Mouse (Mus musculus) v-Abl transformed pro-B cells (cell line): ENCODE measurements around the gene Jmjd8.

Experiments used
- in situ Hi-C, 2 experiments: fragments of 400-800 bp; cut with MboI; formaldehyde crosslinking; loops; one replicate each; pipeline ENCODE4 v1.15.1; 2025; ENCODE audit not compliant: unreplicated experiment in 2 of 2

Jmjd8 gene

GRCm38 (mm10) chr17:25831451-25832281 lies 3.0 kb downstream of the Jmjd8 start:
- in situ Hi-C loops, result no loop called here

GRCm38 (mm10) chr17:25832436-25833290 lies 4.0 kb downstream of the Jmjd8 start:
- in situ Hi-C loops, result no loop called here

- in situ Hi-C loops, result no loop called here
Measured at GRCm38 (mm10) chr17:25833291-25833663, 4.6 kb downstream of the Jmjd8 start, which contains the start of gene Stub1. Stub1 (minus strand) TSS chr17:25833404.

GRCm38 (mm10) chr17:25833961-25834594 lies 5.4 kb downstream of the Jmjd8 start:
- in situ Hi-C loops, result no loop called here

- in situ Hi-C loops, result loop anchor here in 1 of 2 experiments (5.0 kb wide), 1 partner anchor 38 kb away; no protein-coding TSS in a partner anchor
Measured at GRCm38 (mm10) chr17:25834595-25835222, 6.0 kb downstream of the Jmjd8 start.

GRCm38 (mm10) chr17:25835301-25835700 lies 6.6 kb downstream of the Jmjd8 start:
- in situ Hi-C loops, result loop anchor here in 1 of 2 experiments (5.0 kb wide), 1 partner anchor 37 kb away; no protein-coding TSS in a partner anchor

- in situ Hi-C loops, result loop anchor here in 1 of 2 experiments (5.0 kb wide), 1 partner anchor 36 kb away; no protein-coding TSS in a partner anchor
Measured at GRCm38 (mm10) chr17:25835816-25836215, 7.1 kb downstream of the Jmjd8 start.

- in situ Hi-C loops, result loop anchor here in 1 of 2 experiments (5.0 kb wide), 1 partner anchor 36 kb away; no protein-coding TSS in a partner anchor
Measured at GRCm38 (mm10) chr17:25836397-25837075, 7.9 kb downstream of the Jmjd8 start.

GRCm38 (mm10) chr17:25837076-25837410 lies 8.4 kb downstream of the Jmjd8 start, which contains the start of gene Rhbdl1:
Rhbdl1 (minus strand) TSS chr17:25837295.
- in situ Hi-C loops, result loop anchor here in 1 of 2 experiments (5.0 kb wide), 1 partner anchor 35 kb away; no protein-coding TSS in a partner anchor

GRCm38 (mm10) chr17:25837533-25837932 lies 8.9 kb downstream of the Jmjd8 start:
- in situ Hi-C loops, result loop anchor here in 1 of 2 experiments (5.0 kb wide), 1 partner anchor 35 kb away; no protein-coding TSS in a partner anchor

GRCm38 (mm10) chr17:25838904-25839303 lies 10.2 kb downstream of the Jmjd8 start:
- in situ Hi-C loops, result loop anchor here in 1 of 2 experiments (5.0 kb wide), 1 partner anchor 33 kb away; no protein-coding TSS in a partner anchor

- in situ Hi-C loops, result loop anchor here in 1 of 2 experiments (5.0 kb wide), 1 partner anchor 33 kb away; no protein-coding TSS in a partner anchor
Measured at GRCm38 (mm10) chr17:25839455-25840235, 11.0 kb downstream of the Jmjd8 start.

GRCm38 (mm10) chr17:25840519-25840918 lies 11.9 kb downstream of the Jmjd8 start:
- in situ Hi-C loops, result no loop called here

- in situ Hi-C loops, result no loop called here
Measured at GRCm38 (mm10) chr17:25841117-25841880, 12.6 kb downstream of the Jmjd8 start, which contains the start of gene Gm20683. Gm20683 (minus strand) TSS chr17:25841763.

- in situ Hi-C loops, result no loop called here
Measured at GRCm38 (mm10) chr17:25842509-25842908, 13.8 kb downstream of the Jmjd8 start.

GRCm38 (mm10) chr17:25843122-25843521 lies 14.5 kb downstream of the Jmjd8 start:
- in situ Hi-C loops, result no loop called here

GRCm38 (mm10) chr17:25843636-25844395 lies 15.1 kb downstream of the Jmjd8 start:
- in situ Hi-C loops, result no loop called here
